Mouse (Mus musculus) thymus, adult 2 months (tissue): ENCODE data around the gene Tubb1.

Experiments
- CTCF ChIP-seq: fragments of 200-500 bp; IDR thresholded peaks from 2 replicates; pipeline ENCODE4 v1.5.1; 2012; ENCODE audit warnings: mild to moderate bottlenecking, control low read depth, low read length, moderate library complexity, borderline replicate concordance; ENCODE audit not compliant: control insufficient read depth, poor library complexity, insufficient read depth; ENCODE audit errors: extremely low read depth
- POLR2A ChIP-seq: fragments of 200-500 bp; IDR thresholded peaks from 2 replicates; pipeline ENCODE4 v1.6.1; 2012; ENCODE audit warnings: mild to moderate bottlenecking, low read length, control low read depth, moderate library complexity; ENCODE audit not compliant: control insufficient read depth, poor library complexity, insufficient read depth; ENCODE audit errors: extremely low read depth

DNA sequence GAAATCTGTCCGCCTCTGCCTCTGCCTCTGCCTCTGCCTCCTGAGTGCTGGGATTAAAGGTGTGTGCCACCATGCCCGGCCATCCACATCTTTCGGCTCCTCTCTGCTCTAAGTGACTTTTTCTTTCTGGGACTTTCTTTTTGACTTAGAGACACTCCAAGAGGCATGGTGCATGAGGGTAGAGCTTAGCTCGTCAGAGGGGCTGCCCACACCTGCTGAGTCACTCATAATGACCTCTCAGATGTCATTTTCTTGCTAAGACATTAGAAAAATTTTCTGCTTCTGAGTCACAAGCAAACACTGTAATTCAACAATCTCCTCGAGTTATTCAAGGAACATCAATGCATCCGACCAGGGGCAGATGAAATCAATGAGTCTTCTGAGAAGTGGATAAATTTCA lies 5.5 kb upstream of the Tubb1 start:
- no peak for TF ChIP-seq CTCF
- no peak for TF ChIP-seq POLR2A
